Mouse (Mus musculus): ENCODE results near the gene Rs1.

DNA sequence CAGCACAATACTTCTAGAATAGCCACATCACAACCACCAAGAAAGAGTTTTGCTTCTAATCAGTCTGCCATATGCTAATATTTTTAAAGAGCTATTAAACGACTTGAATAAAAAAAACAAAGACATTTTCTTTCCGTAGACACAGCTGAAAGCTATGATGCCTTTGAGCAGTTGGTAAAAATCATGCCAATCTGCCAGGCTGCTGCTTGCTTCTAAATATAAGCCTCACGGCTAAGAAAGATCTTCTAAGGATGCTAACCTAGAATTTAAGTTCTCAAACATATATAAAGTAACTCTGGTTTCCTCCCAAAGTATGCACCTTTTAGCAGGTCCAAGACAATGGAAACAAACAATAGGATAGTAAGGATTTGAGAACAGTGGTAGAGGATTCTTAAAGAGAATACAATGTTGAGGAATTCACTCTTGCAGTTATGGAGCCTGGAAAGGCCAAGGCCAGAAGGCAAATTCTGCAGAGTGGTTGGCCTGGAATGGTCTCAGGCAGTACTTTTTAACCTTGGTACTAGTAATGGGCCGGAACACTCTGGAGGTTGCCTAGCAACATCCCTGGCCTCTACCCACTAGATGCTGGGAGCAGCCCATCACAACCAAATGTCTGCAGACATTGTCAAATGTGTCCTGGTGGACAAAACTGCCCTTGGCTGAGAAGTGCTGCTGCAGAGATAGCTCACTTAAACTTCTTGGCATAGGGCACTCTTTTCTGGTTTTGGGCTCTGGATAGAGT is 36.8 kb downstream of the Rs1 start:
- TF ChIP-seq CTCF (IDR thresholded peaks at IDR 0.05; ENCODE audit: borderline replicate concordance, insufficient read depth, low read length), result no peak
- no peak for TF ChIP-seq POLR2A (IDR thresholded peaks at IDR 0.05; ENCODE audit: low read depth, low read length)

Measured in embryonic fibroblast, embryonic 13.5 days (primary cell).